Mouse (Mus musculus) liver, adult 2 months (tissue): ENCODE data around the gene Tmem206.

Experiments
- CTCF ChIP-seq: fragments of 200-500 bp; IDR thresholded peaks from 2 replicates; pipeline ENCODE4 v1.5.1; 2011; ENCODE audit warnings: low read depth, low read length, control low read depth
- POLR2A ChIP-seq: fragments of 200-500 bp; IDR thresholded peaks from 2 replicates; pipeline ENCODE4 v1.6.1; 2011; ENCODE audit warnings: low read length, control low read depth; ENCODE audit not compliant: insufficient read depth; ENCODE audit errors: extremely low read depth

DNA sequence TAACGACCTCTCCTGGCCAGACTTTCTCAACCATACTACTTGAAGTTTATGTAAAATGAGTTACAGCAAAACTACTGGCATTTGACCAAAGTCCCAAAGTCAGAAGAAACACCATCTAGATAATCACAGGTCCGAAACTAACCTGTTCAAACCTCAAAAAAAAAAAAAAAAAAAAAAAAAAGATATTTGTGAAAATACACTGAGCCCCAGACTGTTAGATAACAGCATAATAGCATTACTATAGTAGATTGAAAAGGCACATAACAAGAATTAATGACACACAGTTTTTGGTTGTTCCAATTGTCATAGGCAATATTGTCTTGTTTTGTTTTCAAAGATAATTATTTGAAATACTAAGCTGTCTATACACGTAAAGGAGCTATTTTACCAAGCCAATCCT is 67.8 kb downstream of the Tmem206 start:
- no peak for TF ChIP-seq POLR2A
- TF ChIP-seq CTCF, result no peak
